Mouse (Mus musculus) testis, postnatal 10 days (tissue): ENCODE data around the gene Hist1h2ag.
A peak's percentile ranks its signal among the peaks of the same experiment; 100 is the strongest.
"Not testable (repeated sequence)": the region's sequence is repeated elsewhere in the genome, so short reads cannot be mapped to it uniquely, and the experiment has no call there.

Experiments
- DNase-seq: peaks from one replicate; pipeline ENCODE4 v3.0.0; 2021; ENCODE audit warnings: low spot score

Hist1h2ag gene

DNA sequence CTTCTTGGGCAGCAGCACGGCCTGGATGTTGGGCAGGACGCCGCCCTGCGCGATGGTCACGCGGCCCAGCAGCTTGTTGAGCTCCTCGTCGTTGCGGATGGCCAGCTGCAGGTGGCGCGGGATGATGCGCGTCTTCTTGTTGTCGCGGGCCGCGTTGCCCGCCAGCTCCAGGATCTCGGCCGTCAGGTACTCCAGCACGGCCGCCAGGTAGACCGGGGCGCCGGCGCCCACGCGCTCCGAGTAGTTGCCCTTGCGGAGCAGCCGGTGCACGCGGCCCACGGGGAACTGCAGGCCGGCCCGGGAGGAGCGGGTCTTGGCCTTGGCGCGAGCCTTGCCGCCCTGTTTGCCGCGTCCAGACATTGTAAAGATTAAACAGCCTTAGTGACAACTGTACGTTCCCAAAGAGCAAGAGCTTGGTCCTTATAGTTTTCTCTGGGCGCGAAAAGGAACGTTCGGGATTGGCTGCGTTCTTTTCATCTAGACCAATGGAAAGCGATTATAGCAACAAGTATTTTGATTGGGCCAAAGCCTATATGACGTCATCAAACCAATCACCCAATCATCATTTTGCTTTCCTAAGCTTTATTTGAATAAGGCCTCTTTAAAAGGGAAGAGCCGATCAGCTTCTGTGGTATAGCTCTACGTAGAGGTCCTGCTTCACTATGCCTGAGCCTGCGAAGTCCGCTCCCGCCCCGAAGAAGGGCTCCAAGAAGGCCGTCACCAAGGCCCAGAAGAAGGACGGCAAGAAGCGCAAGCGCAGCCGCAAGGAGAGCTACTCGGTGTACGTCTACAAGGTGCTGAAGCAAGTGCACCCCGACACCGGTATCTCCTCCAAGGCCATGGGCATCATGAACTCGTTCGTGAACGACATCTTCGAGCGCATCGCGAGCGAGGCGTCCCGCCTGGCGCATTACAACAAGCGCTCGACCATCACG is at the start of gene Hist1h2ag, which contains the start of gene Hist1h2bj:
Gene Hist1h2ag, minus strand, starts transcription at position 377 of the 935 bp plus-strand sequence.
Gene Hist1h2bj, plus strand, starts transcription at position 647 of the 935 bp plus-strand sequence.
- DNase-seq = peak; percentile 68

DNA sequence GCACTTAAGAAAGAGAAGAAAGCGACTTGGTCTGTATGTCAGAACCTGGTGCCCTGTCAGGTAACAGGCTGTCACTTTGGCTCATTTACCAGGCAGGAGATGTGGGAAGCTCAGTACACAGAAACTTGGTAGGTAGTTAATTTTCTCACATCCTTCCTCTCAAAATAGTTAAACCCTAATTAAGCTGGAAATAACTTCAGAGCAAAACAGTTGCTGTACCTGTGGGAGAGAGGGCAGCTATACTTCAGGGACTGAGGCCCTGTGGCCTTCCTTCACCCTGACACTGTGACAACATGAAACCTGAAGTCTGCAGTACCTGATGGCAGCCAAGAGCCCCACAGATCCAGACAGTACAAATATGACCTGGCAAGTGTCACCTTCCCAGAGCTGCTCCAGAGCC is 41.4 kb upstream of the Hist1h2ag start, which contains the start of gene Vmn1r188:
Gene Vmn1r188, plus strand, starts transcription at position 301 of the 400 bp plus-strand sequence.
- not testable (repeated sequence) for DNase-seq

DNA sequence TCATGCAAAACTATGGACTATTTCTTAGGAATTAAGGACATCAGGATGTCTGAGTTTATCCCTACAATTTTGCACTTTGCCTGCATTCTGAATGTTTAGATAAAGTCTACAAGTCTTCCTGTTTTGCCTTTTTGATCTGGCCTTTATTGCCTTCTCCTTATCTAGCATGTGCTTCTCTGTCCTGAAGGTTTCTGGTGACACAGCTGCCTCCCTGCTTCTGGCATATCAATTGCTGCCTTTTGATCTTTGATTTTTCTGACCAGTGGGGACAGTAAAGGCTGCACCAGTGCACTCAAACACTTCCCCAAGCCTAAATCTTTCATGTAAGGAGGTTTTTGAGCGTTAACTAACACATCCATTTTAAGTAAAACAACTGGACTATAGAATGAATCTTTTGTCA is 20.7 kb upstream of the Hist1h2ag start:
- no peak for DNase-seq

DNA sequence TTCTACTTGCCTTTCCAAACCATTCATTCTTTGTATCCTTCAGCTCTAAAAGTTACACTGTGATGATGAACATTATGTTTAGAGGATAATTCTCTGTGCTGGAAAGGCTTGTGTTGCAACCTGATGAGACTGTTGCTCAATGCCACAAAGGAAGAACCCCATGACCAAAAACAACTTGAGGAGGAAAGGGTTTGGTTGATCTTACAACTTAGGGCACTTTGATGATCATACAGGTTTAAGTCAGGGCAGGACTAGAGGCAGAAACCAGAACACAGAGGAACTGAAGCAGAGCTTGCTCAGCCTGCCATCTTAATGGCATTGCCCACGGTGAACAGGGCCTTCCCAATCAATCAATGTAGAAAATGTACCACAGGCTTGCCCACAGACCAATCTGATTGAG is 18.7 kb upstream of the Hist1h2ag start:
- no peak for DNase-seq

DNA sequence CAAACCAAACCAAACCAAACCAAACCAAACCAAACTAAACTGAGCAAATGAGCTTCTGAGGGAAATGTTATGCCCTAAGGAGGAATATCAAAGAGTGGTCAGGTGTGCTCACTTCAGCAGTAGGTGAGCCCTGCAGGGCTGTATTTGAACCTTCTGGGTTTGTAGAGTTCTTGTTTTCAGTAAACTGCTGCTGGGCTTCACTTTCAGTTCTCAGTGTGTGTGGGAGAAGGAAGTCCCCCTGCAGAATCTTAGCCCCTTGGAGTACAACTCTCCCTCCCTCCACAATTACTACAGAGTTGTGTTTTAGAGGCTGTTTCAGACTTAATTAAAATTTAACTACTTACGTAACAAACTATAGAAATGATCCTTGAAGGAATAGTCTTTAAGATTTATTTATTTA is 11.0 kb upstream of the Hist1h2ag start:
- DNase-seq = no peak

DNA sequence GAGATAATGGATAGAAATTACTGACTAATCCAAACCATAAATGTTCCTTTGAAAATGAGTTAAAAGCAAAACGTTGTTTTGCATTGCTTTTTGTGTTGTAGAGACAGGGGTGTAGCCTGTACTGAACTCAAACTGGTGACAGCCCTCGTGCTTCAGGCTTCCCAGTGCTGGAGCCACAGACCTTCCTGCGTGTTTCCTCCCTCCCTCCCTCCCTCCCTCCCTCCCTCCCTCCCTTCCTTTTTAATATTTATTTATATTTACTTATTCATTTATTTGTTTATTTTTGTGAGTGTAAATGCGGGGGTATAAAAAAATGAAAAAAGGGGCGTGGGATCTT is 8.7 kb upstream of the Hist1h2ag start:
- no peak for DNase-seq

DNA sequence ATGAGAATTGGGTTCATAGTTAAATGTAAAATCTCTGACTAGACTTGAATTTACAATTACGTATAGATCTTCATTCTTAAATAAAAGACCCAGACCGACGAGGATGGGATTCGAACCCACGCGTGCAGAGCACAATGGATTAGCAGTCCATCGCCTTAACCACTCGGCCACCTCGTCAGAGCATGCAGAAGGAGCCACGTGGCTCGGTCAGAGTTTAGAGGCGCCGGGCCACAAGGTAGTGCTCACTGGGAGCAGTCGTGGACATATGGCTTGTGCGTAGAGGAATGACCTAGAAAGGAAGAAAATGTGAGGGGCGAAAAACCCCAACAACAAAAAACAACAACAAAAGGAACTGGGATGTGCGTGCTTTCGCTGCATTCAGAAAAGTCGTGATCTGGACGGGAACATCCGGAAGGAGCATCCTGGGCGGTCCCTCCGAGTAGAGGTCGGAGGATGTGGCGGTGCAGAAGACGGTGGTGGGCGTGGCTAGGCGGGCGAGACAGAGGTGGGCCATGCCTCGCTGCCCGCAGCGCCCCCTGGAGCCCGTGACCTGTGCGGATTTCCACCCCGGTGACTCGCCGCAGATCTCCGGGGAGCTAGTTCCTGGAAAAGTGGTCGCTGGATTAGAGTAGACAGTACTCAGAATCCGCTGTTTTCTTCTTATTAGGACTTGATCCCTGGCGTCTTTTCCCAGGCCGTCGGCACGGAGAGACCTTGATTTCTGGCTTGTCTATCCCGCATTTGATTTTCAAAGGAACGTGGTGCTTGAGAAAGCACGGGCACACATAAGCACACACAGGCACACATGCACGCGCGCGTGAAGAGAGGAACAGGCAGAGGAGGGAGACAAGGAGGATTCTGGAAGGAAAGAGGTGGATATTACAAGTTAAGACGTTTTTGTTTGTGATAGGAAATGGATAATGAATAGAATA is 8.1 kb upstream of the Hist1h2ag start:
- peak; percentile 97 for DNase-seq

DNA sequence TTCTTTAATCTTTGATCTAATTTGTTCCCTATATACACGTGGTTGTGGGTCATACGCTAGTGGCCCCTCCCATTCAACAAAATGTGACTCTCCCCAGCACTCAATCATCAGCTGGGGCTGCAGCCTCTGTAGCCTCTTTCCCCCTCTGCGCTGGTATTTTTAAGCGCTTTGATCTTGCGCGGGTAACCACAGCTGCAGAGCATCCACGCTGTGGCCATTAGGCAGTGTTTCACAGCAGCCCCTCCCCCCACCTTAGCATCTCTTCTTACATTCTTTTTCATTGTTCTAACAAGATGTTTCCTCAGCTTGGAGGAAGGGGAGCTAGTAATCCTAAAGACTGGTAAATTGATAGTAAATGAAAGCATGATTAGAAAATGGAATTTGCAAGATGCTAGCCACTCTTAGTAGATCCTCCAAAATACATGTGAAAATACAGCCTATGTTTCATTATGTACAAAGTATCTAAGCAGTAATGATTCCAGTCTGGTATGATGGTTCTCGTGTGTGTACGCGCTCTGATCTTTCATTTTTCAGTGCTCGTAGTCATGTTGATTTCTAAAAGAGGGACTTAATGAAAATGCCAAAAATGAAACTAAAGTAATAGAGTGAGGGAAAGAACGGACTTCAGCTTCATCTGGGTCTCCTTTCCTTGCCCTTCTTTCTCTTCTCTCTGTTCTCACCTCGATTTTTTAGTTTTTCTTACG is 7.1 kb upstream of the Hist1h2ag start:
- DNase-seq = peak; percentile 57

DNA sequence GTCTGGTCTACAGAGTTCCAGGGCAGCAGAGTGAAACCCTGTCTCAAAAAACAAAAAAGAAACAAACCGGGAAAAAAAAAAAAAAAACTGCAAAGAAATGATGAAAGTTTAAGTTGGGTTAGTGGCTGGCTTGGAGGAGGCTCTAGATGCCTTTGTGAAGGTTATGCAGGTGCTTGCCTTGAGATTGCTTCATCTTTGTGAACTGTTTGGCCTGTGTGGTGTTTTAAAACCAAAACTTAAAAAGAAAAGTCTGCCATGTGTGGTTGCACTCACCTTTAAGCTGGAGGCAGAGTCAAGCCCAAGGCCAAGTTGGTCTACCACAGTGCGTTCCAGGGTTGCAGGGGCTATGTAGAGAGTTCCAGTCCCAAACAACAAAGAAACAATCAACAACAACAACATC is 6.3 kb upstream of the Hist1h2ag start:
- DNase-seq = no peak

DNA sequence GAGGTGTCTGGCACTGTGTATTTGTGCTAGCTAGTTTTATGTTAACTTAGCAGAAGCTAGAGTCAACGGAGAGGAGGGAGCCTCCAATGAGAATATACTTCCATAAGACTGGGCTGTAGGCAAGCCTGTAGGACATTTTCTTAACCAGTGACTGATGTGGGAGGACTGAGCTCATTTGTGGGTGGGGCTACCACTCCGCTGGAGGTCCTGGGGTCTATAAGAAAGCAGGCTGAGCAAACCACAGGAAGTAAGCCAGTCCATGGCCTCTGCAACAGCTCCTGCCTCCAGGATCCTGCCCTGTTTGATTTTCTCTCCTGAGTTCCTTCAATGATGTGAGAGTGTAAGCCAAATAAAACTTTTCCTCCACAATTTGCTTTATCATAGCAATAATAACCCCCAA is 2.6 kb upstream of the Hist1h2ag start:
- DNase-seq = no peak

DNA sequence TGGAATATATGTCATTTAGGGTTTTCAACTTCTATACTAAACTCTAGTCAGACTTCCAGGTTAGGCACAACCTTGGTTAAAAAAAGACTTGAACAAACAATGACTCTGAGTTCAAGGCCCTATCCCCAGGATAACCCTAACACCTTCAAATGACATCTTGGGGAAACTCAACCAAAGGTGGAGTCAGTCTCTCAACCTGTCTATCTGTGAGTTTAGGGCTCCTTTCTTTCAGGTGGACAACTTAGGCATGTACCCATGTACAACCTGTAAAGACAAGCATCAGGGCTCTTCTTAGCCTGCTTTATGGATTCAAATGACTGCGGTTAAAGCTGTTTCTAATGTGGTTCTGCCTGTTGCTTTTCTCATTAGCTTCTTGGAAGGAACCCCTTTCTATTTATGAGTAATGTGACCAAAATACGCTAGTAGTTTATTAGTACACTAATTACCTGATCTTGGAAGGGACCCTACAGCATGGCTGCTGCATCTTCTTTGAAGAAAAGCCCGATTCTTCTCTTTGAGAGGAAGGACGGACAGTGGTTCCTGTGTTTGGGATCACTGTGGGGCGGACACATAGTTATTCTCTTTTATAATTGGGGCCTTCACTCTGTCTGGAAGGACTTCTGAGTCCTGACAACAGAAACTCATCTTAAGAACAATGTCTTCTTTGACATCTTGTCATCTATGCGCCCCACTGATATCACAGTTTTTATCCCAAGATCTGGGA is 1.9 kb upstream of the Hist1h2ag start:
- DNase-seq = no peak

DNA sequence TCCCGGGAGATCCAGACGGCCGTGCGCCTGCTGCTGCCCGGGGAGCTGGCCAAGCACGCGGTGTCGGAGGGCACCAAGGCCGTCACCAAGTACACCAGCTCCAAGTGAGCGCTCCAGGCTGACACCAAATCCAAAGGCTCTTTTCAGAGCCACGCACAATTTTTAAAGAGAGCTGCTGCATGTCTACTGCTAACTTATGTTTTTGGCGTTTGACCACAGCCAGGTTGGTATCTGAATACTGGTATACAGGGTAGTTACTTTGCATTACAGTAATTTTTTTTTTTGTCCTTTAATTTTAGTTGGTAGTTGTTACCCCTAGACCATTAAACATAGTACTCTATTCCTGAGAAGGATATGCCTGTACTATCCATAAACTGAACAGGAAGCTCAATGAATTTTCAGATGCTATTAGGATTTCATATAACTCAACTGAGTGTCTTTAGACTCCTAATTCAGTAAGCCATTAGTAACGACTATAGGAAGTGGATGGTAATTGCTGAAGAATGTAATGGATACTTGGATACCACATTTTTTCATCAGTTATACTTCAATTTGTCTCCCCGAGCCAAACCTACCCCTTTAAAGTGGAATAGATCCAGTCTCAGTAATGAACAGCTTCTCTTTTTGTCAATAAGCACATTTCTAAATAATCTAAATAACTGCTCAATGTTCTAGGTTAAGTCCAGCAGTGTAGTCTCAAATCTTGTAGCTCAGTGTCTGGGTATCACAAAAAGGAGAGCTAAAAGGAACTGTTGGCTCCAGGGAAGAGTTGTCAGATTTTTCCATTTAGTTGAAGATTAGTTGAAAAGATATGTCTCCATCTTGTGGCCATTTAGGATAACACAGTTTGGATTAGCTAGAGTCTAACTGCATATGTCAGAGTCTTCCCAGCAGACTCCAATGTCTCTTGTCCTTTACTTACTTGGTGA is 1.0 kb upstream of the Hist1h2ag start:
- no peak for DNase-seq

DNA sequence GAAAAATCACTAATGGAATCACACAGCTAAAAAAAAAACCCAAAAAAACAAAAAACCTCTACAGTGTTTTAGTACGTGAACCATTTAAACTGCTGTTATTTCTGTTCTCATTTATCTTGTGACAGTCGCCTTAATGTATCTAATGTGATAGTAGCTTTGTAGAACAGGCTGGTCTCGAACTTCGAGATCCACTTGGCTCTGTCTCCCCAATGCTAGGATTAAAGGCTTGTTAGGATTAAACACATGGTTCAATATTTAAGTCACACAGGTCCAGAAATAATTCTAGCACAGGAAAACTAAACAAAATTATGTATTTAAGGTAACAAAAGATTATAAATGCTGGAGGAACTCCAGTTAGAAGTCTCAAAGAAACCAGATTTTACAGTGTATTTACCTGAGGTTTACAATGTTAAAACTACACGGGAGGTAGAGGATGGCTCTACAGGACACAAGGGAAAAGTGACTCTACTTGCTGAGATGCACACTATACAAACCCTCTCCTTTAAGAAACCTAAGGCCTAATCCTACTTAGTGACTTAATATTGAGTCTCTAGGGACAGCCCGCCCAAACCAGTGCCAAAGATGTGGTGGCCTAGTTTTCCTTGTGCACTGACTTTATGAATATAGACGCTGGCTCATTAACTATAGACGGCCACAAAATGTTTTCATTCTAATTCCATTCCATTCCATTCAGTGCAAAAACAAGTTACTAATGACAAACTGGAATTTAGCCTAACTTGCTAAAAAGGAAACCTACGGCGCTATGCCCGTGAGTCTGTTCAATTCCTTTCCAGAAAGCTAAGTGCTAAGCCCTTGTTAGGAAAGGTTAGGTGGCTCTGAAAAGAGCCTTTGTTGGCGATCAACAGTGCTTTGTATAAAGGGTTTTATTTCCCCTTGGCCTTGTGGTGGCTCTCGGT is 835 bp downstream of the Hist1h2ag start:
- no peak for DNase-seq

DNA sequence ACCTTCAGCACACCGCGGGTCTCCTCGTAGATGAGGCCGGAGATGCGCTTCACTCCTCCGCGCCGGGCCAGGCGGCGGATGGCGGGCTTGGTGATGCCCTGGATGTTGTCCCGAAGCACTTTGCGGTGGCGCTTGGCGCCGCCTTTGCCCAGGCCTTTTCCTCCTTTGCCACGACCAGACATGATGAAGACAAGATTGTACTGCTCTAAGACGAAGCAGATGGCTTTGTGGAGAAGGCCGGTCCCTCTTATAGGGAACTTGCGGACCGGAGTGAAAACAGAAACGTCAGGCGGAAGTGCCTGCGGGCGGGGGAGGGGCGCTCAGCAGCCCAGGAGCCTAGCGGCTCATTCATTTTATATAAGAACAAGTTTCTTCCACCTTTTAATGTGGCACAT is 1.6 kb downstream of the Hist1h2ag start, which contains the start of gene Hist1h4i:
Gene Hist1h4i, minus strand, starts transcription at position 221 of the 395 bp plus-strand sequence.
- peak; percentile 95 for DNase-seq

DNA sequence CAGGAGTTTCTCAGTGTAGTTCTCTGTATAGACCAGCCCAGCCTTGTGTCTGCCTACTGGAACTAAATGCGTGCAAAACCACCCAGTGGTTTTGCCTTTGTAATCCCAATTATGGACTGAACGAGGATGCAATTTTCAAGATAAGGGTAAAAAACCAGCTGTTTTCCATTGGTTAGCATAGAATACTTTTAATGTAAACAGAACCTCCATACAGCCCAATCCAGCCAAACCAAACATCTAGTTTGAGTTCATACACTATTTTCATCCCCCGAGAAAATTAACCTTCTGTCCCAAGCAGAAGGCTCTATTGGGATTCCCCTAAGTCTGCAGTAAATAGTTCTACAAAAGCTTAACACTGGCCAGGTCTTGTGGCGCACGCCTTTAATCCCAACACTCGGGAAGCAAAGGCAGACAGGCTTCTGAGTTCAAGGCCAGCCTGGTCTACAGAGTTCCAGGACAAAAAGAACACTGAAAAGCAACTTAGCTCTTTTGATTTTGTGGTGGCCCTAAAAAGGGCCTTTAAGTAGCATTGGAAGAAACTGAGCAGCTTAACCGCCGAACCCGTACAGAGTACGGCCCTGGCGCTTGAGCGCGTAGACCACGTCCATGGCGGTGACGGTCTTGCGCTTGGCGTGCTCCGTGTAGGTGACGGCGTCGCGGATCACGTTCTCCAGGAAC is 2.1 kb downstream of the Hist1h2ag start:
- DNase-seq = no peak

DNA sequence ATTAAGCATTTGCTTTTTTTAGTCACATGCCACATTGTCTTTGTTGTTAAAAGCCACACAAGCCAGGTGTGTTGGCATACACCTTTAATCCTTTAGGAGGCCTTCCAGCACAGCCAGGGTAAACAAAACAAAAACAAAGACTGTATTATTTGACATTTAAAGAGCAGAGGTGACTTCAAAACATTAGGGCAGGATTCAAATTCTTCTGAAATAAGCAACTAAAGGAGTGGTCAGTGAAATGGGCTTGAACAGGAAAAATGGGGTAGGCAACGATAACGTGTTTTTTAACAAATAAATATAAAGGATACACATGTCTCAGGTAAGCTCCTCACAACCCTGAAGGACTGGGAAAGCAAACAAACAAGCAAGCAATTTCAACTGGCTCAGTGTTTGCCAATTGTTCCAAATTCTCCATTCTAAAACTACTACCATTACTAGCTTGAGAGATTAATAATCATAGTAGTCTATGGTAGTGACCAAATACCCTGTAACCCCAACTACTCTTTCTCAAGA is 2.7 kb downstream of the Hist1h2ag start:
- no peak for DNase-seq

DNA sequence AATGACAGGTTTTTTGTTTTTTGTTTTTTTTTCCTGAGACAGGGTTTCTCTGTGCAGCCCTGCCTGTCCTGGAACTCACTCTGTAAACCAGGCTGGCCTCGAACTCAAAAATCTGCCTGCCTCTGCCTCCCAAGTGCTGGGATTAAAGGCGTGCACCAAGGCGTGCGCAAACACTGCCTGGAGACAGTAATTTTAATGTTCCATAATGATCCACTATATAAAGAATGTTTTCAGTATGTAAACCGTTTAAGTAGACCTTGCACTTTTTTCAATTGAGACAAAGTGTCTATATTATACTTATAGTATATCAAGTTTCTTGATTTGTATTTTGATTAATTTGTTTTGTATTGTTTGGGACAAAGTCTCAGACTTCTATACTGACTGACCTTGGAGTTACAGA is 3.4 kb downstream of the Hist1h2ag start:
- DNase-seq = no peak

DNA sequence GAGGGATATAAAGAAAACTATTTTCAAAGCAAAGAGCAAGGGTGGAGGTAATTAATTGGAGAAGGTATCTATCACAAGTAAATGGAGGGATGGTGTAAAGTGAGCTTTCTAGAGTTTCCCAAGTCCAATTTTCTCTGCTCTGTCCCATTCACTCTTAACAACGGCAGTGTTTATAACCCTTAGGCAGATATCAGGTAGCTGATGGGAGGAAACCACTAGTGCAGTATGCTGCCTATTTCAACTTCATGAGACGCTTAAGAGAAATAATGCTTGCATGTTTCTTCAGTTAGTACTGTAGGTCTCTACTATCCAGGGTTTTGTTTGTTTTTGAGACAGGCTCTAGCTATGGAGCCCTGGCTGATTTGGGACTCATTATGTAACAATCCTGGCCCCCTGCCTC is 5.3 kb downstream of the Hist1h2ag start:
- no peak for DNase-seq
